Mouse (Mus musculus) forebrain, embryonic 12.5 days (tissue): ENCODE measurements around the gene Pogz. TPM values are rescaled to one million over a fixed set of nuclear protein-coding genes. Genes with fewer than 3 reads are reported as not detected.
"Not testable (repeated sequence)": the region's sequence is repeated elsewhere in the genome, so short reads cannot be mapped to it uniquely, and the experiment has no call there.

ENCODE experiments used
- ATAC-seq: fragments of 200-750 bp; cut with Nextera tagmentation; 2 replicates; pipeline ENCODE4 v1.8.0; 2017; ENCODE audit warnings: moderate TSS enrichment; ENCODE audit not compliant: low FRiP score
- H3K27ac ChIP-seq: fragments of 300-500 bp; sonication (generic); 2 replicates; pipeline ENCODE4 v1.5.1; 2016; ENCODE audit warnings: mild to moderate bottlenecking
- H3K27me3 ChIP-seq: fragments of 300-500 bp; sonication (generic); 2 replicates; pipeline ENCODE4 v1.6.1; 2016; ENCODE audit warnings: mild to moderate bottlenecking
- H3K36me3 ChIP-seq: fragments of 300-500 bp; sonication (generic); replicated peaks from 2 replicates; pipeline ENCODE4 v1.6.1; 2016; ENCODE audit warnings: mild to moderate bottlenecking
- H3K4me1 ChIP-seq: fragments of 300-500 bp; sonication (generic); 2 replicates; pipeline ENCODE4 v1.6.1; 2016
- H3K4me2 ChIP-seq: fragments of 300-500 bp; sonication (generic); 2 replicates; pipeline ENCODE4 v1.6.1; 2016; ENCODE audit warnings: mild to moderate bottlenecking, moderate library complexity
- H3K4me3 ChIP-seq: fragments of 300-500 bp; sonication (generic); replicated peaks from 2 replicates; pipeline ENCODE4 v1.5.1; 2016; ENCODE audit warnings: mild to moderate bottlenecking
- H3K9ac ChIP-seq: fragments of 300-500 bp; sonication (generic); 2 replicates; pipeline ENCODE4 v1.6.1; 2016; ENCODE audit warnings: mild to moderate bottlenecking
- H3K9me3 ChIP-seq: fragments of 300-500 bp; sonication (generic); 2 replicates; pipeline ENCODE4 v1.6.1; 2016
- WGBS: fragments of 180-500 bp; shearing (Covaris S2); methylation state at CpG from one replicate; pipeline ENCODE4 v1.1.7; 2016; 5-methylcytosine and 5-hydroxymethylcytosine counted together
- polyA plus RNA-seq: library from polyadenylated mRNA; unstranded; fragments of >200 nt; fragmentation: Nextera tagmentation; extraction: Ambion mirVana; gene quantifications from 2 replicates; pipeline ENCODE4 v1.2.1, GENCODE M21; 2016

Gene Pogz
- polyA plus RNA-seq, 1 experiment from 2014 or later, result 28.8 TPM

GRCm38 (mm10) chr3:94922333-94922732 lies 85.0 kb downstream of the Pogz start:
- H3K36me3 ChIP-seq, result no peaks in the 10 kb centered on the region
- no peaks in the 10 kb centered on the region for H3K27me3 ChIP-seq
- H3K9ac ChIP-seq, result no peak overlapping the region
- H3K4me3 ChIP-seq, result no peak overlapping the region
- no peak for ATAC-seq
- no peaks in the 10 kb centered on the region for H3K4me1 ChIP-seq
- no peaks in the 10 kb centered on the region for H3K9me3 ChIP-seq
- no peak overlapping the region for H3K27ac ChIP-seq
- no peak overlapping the region for H3K4me2 ChIP-seq
- WGBS, result 64% methylated on average over 3 of the region's 3 CpGs

DNA sequence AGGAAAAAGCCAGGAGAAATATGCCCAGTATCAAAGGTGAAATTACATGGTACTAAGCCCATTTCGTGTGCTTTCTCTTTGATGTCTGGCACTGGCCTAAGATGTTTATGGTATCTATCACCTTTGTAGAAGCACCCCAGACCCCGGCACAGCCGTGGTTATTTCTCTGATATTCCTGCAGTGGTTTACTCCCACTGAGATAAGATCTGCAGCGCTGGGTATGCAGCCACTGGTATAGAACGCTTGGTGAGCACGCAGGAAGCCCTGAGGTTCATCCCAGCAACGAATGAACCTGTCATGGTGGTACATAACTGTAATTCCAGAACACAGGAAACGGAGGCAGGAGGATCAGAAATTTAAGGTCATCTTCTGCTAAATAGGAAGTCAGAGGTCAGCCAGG lies 87.3 kb downstream of the Pogz start:
- no peak for ATAC-seq
- WGBS, result 85% methylated on average over 8 of the region's 8 CpGs
- H3K4me1 ChIP-seq, result no peaks in the 10 kb centered on the region
- no peak overlapping the region for H3K4me3 ChIP-seq
- no peak overlapping the region for H3K4me2 ChIP-seq
- H3K27ac ChIP-seq, result no peak overlapping the region
- no peaks in the 10 kb centered on the region for H3K27me3 ChIP-seq
- no peak overlapping the region for H3K9ac ChIP-seq
- no peaks in the 10 kb centered on the region for H3K36me3 ChIP-seq
- no peaks in the 10 kb centered on the region for H3K9me3 ChIP-seq

DNA sequence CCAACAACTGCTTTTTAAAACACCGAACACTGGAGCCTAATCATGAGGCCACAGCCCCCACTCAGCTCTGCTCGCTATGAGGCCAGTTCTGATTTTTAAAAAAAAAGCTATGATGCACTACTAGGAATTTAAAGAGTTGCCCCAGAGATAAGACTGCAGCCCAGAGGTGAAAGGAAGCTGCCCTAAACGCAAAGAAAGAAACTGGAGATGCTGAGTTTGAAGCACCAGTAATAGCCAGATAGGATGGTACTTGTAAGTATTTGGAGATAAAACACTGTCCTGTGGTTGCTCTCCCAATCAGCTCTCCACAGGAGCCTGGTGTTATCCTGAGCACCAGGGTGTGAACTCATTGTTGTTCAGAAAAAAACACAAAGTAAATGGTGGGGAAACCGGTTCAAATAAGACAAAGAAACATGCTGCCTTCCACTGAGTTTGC lies 89.0 kb downstream of the Pogz start:
- H3K9me3 ChIP-seq, H3K4me2 ChIP-seq, H3K27ac ChIP-seq, H3K4me1 ChIP-seq, H3K27me3 ChIP-seq, H3K4me3 ChIP-seq, H3K36me3 ChIP-seq, ATAC-seq, H3K9ac ChIP-seq: not testable (repeated sequence)
- 38% methylated on average over 4 of the region's 4 CpGs for WGBS

DNA sequence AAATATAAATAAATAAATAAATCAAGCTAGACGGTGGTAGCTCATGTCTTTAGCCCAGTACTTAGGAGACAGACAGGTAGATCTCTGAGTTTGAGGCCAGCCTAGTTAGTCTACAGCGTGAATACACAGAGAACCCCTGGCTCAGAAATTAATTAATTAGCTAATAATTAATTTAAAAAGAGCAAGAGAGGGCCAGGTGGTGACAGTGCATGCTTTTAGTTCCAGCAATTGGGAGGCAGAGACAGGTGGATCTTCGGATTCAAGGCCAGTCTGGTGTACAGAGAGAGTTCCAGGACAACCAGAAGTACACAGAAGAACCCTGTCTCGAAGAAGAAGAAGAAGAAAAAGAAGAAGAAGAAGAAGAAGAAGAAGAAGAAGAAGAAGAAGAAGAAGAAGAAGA lies 91.6 kb downstream of the Pogz start:
- H3K9ac ChIP-seq, H3K4me3 ChIP-seq, H3K36me3 ChIP-seq, H3K9me3 ChIP-seq, H3K27ac ChIP-seq, H3K27me3 ChIP-seq, H3K4me2 ChIP-seq, ATAC-seq: not testable (repeated sequence)
- peaks cover 11% of the 10 kb centered on the region for H3K4me1 ChIP-seq
- WGBS, result 87% methylated on average over 4 of the region's 4 CpGs

DNA sequence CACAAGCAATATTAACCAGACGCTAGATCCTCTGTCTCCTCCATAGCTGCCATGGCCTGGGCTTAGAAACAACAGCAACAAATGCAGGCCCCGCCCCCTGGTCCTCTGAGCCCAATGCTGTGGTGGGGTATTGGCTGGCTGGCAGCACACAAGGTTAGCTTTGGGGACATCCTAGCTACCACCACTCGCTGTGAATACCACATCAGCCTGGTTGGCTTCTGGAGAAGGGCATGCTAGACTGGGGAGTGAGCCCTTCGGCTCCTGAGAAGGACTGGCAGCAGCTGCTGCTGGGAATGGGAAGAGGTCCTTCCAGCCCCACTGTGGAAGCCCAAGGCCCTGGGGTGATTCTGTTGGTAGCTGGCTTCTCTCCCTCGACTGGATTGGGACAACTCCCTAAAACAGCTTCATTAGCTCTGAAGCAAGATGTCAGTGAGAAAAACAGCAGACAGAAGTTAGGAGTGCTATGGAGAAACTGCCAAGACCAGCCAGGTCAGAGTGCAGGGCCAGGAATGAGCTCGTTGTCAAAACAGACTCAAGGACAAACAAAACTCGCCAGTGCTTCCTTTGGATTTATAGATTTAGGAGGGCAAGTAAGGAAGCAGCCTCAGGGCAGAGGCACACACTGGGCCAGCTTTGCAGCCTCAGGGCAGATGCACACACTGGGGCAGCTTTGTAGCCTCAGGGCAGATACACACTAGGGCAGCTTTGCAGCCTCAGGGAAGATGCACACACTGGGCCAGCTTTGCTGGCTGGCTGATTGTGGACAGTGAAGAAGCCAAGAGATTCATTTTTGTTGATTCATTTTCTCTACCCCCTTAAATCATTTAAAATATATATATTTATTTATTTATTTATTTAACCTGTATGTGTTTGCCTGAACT lies 93.3 kb downstream of the Pogz start:
- not testable (repeated sequence) for H3K9ac ChIP-seq, H3K4me2 ChIP-seq, H3K27ac ChIP-seq, H3K4me3 ChIP-seq, H3K27me3 ChIP-seq, H3K36me3 ChIP-seq, H3K9me3 ChIP-seq, ATAC-seq
- 40% methylated on average over 7 of the region's 7 CpGs for WGBS
- peaks cover 11% of the 10 kb centered on the region for H3K4me1 ChIP-seq

GRCm38 (mm10) chr3:94931427-94932082 lies 94.2 kb downstream of the Pogz start:
- not testable (repeated sequence) for H3K4me3 ChIP-seq, ATAC-seq, H3K27me3 ChIP-seq, H3K4me2 ChIP-seq, H3K9me3 ChIP-seq, H3K36me3 ChIP-seq, H3K27ac ChIP-seq, H3K9ac ChIP-seq
- H3K4me1 ChIP-seq, result peaks cover 11% of the 10 kb centered on the region
- WGBS, result 82% methylated on average over 10 of the region's 10 CpGs

Other genes with a start within 250 kb of the Pogz start
- gene Gm10972, start 194.5 kb upstream of the Pogz start, polyA plus RNA-seq, result not detected in 2 replicates
- gene Tuft1, start 178.7 kb upstream of the Pogz start, polyA plus RNA-seq, result 3.2 TPM in 2 replicates
- gene Selenbp2, start 144.0 kb upstream of the Pogz start, polyA plus RNA-seq, result 0.22 and 0.46 TPM in 2 replicates
- 5.9 and 6.0 TPM in 2 replicates for gene Cgn, start 51.1 kb upstream of the Pogz start, polyA plus RNA-seq
- gene Psmb4, start 49.4 kb downstream of the Pogz start, polyA plus RNA-seq, result 295 and 311 TPM in 2 replicates
- gene Selenbp1, start 95.5 kb downstream of the Pogz start, polyA plus RNA-seq, result 5.5 and 5.9 TPM in 2 replicates
- gene Rfx5, start 116.5 kb downstream of the Pogz start, polyA plus RNA-seq, result 8.6 and 9.2 TPM in 2 replicates
- 17.2 and 25.5 TPM in 2 replicates for gene Pi4kb, start 137.2 kb downstream of the Pogz start, polyA plus RNA-seq
- 36.6 and 39.0 TPM in 2 replicates for gene Zfp687, start 177.9 kb downstream of the Pogz start, polyA plus RNA-seq
- gene Psmd4, start 205.0 kb downstream of the Pogz start, polyA plus RNA-seq, result 283 and 295 TPM in 2 replicates